Mouse (Mus musculus) mouse trophoblast stem cell (cell line): Measurements from ENCODE around the gene Nsun6.

ENCODE experiments used
- in situ Hi-C, 2 experiments: fragments of 300-500 bp; cut with MseI, MboI; formaldehyde crosslinking; loops; 2 replicates in 1 of 2; 3 replicates in 1 of 2; pipeline ENCODE4 v1.15.1; 2025

Nsun6 gene

GRCm38 (mm10) chr2:14996036-14996435 lies 58.8 kb downstream of the Nsun6 start:
- in situ Hi-C loops, result no loop called here

GRCm38 (mm10) chr2:14992531-14992930 lies 62.3 kb downstream of the Nsun6 start:
- in situ Hi-C loops, result no loop called here

GRCm38 (mm10) chr2:14989350-14989749 lies 65.5 kb downstream of the Nsun6 start:
- in situ Hi-C loops, result no loop called here

- in situ Hi-C loops, result no loop called here
Measured at GRCm38 (mm10) chr2:14988451-14988850, 66.4 kb downstream of the Nsun6 start.

- in situ Hi-C loops, result no loop called here
Measured at GRCm38 (mm10) chr2:14984029-14984428, 70.8 kb downstream of the Nsun6 start.

GRCm38 (mm10) chr2:14961493-14961892 lies 93.4 kb downstream of the Nsun6 start:
- in situ Hi-C loops, result no loop called here

GRCm38 (mm10) chr2:14960963-14961488 lies 93.8 kb downstream of the Nsun6 start:
- in situ Hi-C loops, result no loop called here

- in situ Hi-C loops, result no loop called here
Measured at GRCm38 (mm10) chr2:14953090-14953489, 101.8 kb downstream of the Nsun6 start.
